Mouse (Mus musculus) G1E-ER4 (cell line): ENCODE results near the gene Snrpg. TPM values are rescaled to one million over a fixed set of nuclear protein-coding genes. Genes with fewer than 3 reads are reported as not detected.

Experiments used
- GATA1 ChIP-seq: IDR thresholded peaks from one replicate; pipeline ENCODE4 v1.8.0; 2012; ENCODE audit warnings: low read length, inconsistent platforms
- polyA plus RNA-seq: library from polyadenylated mRNA; stranded (reverse); fragments of >175 nt; gene quantifications from 2 replicates; pipeline ENCODE4 v1.2.3, GENCODE M21; 2012

Gene Snrpg
- polyA plus RNA-seq, 1 experiment: 23.1 TPM

GRCm38 (mm10) chr6:86364442-86365141, 6.5 kb upstream of the Snrpg start:
- no peak for TF ChIP-seq GATA1

GRCm38 (mm10) chr6:86365371-86366124, 5.6 kb upstream of the Snrpg start, which contains the start of gene Fam136a:
Gene Fam136a (plus strand): TSS chr6:86365646.
- no peak for TF ChIP-seq GATA1

GRCm38 (mm10) chr6:86366125-86366852, 4.8 kb upstream of the Snrpg start:
- no peak for TF ChIP-seq GATA1

DNA sequence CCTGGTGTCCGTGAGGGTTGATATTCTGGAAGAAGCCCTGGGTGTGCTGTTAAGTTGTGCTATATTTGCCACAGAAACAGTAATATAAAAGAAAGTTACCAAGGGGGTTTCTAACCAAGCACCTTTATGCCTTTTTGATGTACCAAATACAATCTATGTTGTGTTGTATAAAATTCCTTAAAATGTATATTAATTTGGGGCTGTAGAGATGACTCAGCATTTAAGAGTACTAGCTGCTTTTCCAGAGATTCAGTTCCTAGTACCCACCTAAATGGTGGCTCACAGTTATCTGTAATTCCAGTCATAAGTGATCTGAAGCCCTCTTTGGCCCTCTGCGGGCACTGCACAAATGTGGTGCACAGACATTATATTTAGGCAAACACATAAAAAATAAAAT, 4.3 kb upstream of the Snrpg start:
- no peak for TF ChIP-seq GATA1

DNA sequence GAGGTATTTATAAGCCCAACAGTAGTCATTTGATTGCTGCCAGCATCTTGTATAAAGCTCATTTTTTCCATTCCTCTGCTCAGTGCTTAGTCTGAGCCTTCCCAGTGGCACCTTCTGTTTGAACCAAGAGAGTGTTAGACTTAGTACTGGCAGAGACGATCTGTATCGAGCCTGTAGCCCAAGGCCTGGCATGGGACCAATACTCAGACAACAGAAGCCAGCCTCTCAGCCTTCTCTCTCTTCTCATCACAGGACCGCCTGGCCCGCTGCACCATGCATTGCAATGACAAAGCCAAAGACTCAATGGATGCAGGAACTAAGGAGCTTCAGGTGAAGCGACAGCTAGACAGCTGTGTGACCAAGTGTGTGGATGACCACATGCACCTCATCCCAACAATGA, 2.6 kb upstream of the Snrpg start:
- TF ChIP-seq GATA1: no peak

DNA sequence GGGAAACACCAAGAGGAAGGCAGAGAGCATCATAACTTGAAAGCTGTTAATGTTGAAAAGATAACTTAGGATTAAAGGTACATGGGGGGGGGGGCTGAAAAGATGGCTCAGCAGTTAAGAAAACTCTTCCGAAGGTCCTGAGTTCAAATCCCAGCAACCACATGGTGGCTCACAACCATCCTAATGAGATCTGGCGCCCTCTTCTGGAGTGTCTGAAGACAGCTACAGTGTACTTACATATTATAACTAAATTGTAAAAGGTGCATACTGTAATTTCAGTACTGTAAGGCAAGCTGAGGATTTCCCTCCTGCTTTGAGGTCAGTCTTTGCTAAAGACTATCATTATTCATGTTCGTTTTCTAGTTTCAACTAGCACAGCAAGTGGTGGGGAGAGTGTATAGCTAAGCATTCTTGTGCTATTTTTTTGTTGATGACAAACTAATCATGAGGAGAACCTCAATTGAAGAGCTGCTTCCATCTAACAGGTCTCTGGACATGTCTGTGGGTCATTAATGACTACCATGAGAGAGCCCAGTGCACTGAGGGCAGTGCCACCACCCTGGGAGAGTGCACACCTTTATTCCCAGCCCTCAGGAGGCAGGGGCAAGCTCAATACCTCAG, 901 bp upstream of the Snrpg start:
- no peak for TF ChIP-seq GATA1

DNA sequence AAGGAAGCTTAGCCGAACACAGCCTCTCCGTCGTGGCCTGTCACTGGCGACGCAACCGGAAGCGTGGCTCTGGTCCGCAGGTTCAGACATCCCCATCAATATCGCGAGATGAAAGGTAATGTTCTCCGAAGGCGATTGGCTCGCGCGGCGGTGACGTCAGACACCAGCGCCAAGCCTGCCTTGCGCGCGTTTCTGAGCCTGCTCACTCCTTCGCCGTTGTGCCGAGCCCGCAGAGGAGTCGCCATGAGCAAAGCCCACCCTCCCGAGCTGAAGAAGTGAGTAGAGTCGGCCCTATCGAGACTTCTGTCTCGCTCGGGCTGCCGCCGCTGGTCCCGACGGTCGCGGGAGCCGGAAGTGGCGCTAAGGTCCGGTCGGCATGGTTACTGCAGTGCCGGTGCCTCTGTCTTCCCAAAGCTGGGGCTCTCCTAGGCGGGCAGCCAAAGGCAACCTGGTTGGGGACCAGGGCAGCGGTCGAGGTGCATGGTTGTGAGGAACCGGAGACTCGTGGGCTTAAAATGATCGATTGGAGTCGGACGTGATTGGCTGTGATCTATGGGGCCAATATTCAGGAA, 322 bp downstream of the Snrpg start:
- TF ChIP-seq GATA1: no peak

- TF ChIP-seq GATA1: no peak
Measured at GRCm38 (mm10) chr6:86371950-86372516, 929 bp downstream of the Snrpg start.

DNA sequence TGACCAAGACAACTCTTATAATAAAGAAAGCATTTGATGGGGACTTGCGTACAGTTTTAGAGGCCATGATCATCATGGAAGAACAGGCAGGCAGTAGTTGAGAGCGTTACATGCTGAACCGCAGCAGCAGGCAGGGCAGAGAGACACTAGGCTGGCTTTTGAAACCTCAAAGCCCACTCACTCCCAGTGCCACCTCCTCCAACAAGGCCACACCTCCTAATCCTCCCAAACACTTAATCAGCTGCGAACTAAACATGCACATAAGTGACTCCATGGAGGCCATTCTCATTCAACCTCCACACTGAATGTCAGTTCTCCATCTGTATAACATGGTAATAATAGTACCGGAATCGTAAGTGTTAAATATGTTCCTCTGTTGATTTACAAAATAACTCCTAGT, 2.5 kb downstream of the Snrpg start:
- no peak for TF ChIP-seq GATA1

DNA sequence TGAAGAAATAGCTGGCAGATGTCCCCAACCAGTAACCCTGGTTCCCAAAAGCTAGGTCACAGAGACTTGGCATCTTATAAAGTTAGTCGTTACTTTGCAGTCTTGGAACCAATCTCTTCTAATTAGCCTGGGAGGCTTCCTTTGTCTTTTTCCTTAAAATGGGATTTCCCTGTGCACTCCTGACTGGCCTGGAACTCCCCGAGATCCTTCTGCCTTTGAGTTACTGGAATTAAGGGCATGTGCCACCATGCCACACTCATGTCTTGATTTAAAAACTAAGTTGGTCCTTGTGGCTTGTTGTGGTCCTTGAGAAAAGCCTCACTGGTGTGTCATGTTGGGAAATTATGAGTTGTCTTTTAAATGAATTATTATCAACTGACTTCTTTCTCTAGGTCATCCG, 7.2 kb downstream of the Snrpg start:
- TF ChIP-seq GATA1: no peak

DNA sequence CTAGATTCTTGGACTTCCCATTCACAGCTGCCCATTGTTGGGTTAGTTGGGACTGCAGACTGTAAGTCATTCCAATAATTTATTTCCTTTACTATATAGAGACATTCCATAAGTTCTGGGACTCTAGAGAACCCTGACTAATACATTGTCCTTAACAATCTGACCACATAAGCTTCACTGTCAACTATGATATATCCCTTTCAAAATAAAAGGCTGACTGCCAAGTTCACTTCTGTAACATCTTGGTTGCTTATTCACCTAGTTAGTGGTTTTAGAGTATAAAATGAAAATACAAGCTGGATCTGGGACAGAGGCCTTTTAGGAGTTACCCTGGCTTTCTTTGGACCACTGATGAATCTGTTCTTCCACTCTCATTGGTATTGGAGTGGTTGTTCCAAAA, 11.4 kb downstream of the Snrpg start:
- TF ChIP-seq GATA1: no peak

GRCm38 (mm10) chr6:86383370-86383769, 12.3 kb downstream of the Snrpg start:
- TF ChIP-seq GATA1: no peak

DNA sequence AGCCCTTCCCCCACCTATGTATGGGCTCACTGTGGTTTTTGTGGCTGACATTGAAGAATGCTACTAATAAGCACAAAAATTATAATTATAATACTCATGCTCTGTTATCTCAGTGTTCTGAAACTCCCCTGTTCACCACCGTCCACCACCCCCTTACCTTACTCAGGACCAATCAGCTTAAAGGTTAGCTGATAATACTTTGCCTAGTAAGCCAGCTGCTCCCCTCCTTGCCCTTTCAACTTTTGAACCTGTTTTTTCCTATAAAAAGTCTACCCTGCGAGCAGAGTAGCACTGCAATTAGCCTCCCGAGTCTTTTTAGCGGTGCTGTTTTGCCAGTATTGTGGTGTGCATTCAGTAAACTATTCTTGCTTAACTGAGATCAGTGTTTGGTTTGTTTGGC, 13.6 kb downstream of the Snrpg start:
- no peak for TF ChIP-seq GATA1

DNA sequence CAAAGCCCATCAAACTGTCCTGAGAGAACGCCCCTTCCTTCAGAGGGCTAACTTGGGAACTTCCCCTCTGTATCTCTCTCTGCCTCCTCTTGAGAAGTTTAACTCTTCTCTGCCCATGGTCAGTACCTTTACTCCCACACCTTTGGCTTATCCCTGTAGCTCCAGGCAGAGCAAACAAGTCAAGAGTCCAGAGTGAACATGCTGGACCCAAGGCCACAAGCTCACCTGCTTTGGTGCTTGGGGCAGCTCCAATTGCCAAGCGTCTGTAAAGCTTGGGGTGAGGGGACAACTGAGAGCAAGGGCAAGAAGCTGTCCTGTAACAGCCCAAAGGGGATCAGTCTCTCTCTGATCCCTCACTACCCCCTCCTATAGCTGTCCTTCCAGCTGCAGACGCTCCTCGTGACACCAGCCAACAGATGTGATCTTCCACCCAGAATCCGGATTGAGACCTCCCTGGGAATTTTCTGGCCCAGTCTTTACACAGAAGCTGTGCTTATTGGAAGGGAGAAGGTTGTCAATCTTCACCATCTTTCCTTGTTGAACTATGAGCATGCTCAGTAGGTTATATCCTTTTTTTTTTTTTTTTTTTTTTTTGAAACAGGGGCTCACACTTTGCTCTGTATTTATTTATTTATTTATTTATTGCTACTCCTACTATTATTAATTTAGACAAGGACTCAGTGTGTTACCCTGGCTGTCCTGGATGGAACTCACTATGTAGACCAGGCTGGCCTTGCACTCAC, 14.4 kb downstream of the Snrpg start:
- TF ChIP-seq GATA1: no peak
